Mouse (Mus musculus): ENCODE results near the gene Lhpp.
"Not testable (repeated sequence)": the region's sequence is repeated elsewhere in the genome, so short reads cannot be mapped to it uniquely, and the experiment has no call there.

GRCm38 (mm10) chr7:132662831-132663230, 52.4 kb downstream of the Lhpp start:
- not testable (repeated sequence) for TF ChIP-seq EP300, CTCF (IDR thresholded peaks at IDR 0.05; ENCODE audit: low read depth)
